ENCODE assay signal across 8 mouse cellular contexts in genomic region chr13:78210029-78210747, GRCm38 (mm10). TPM values are rescaled to one million over a fixed set of nuclear protein-coding genes. Genes with fewer than 3 reads are reported as not detected.
DNase-seq lines count a peak whose midpoint lies in the region; ATAC-seq and TF ChIP-seq lines count a peak whose summit lies in the region.

No protein-coding gene starts in this region.

- H3K27me3 ChIP-seq in intestine, embryonic 16.5 days (replicated peaks; ENCODE audit: control insufficient read depth, insufficient read depth, low read length), result peaks cover 51% of the 10 kb centered on the region
- H3K27me3 ChIP-seq in midbrain, embryonic 12.5 days, result peaks cover 21% of the 10 kb centered on the region; the same call in 1 of the 2 replicates

- TF ChIP-seq POLR2A in embryonic fibroblast, embryonic 13.5 days (IDR thresholded peaks at IDR 0.05; ENCODE audit: low read depth, low read length), result no peak

- intact Hi-C loops in left cerebral cortex, postnatal 25 days (cut with DNase I), result no loop called here

- H3K4me3 ChIP-seq in embryonic fibroblast, embryonic 13.5 days (ENCODE audit: insufficient read depth, low read length), result peak overlapping the region; percentile 32
- peak overlapping the region; percentile 32 for H3K4me3 ChIP-seq in intestine, embryonic 16.5 days (ENCODE audit: low read length)
- H3K4me3 ChIP-seq in midbrain, embryonic 12.5 days, result peak overlapping the region; percentile 43

- H3K36me3 ChIP-seq in intestine, embryonic 16.5 days (ENCODE audit: control insufficient read depth, insufficient read depth, low read length), result no peaks in the 10 kb centered on the region
- no peaks in the 10 kb centered on the region for H3K36me3 ChIP-seq in midbrain, embryonic 12.5 days

- no peaks in the 10 kb centered on the region for H3K9me3 ChIP-seq in intestine, embryonic 16.5 days (ENCODE audit: control insufficient read depth, low read length)
- no peaks in the 10 kb centered on the region for H3K9me3 ChIP-seq in midbrain, embryonic 12.5 days

- H3K9ac ChIP-seq in intestine, embryonic 16.5 days (ENCODE audit: low read depth, low read length), result peak overlapping the region; percentile 29; the same call in 1 of the 2 replicates
- peak overlapping the region; percentile 63 for H3K9ac ChIP-seq in midbrain, embryonic 12.5 days (replicated peaks)

- peak; percentile 70 to 76 for DNase-seq in left cerebral cortex, postnatal 25 days (ENCODE audit: low spot score in 2 of 2)
- no peak for DNase-seq in left cerebral cortex, adult 8-10 months (ENCODE audit: low spot score in 2 of 2)
- DNase-seq in brain, adult 2 months (ENCODE audit: low read depth, low spot score), result peak; percentile 70
- no peak for DNase-seq in thymus, postnatal 10 days (ENCODE audit: low spot score in 2 of 2)
- DNase-seq in natural killer cell, adult 2 months (ENCODE audit: low spot score in 2 of 2), result no peak

- no peak for TF ChIP-seq CTCF in embryonic fibroblast, embryonic 13.5 days (IDR thresholded peaks at IDR 0.05; ENCODE audit: borderline replicate concordance, insufficient read depth, low read length)

- 1% methylated on average over 38 of the region's 38 CpGs for WGBS in intestine, embryonic 16.5 days
- WGBS in midbrain, embryonic 12.5 days, result 1% methylated on average over 38 of the region's 38 CpGs

- H3K27ac ChIP-seq in embryonic fibroblast, embryonic 13.5 days (ENCODE audit: insufficient read depth, low read length), result no peak overlapping the region
- no peak overlapping the region for H3K27ac ChIP-seq in intestine, embryonic 16.5 days (ENCODE audit: low read length)
- H3K27ac ChIP-seq in midbrain, embryonic 12.5 days (replicated peaks), result peak overlapping the region; percentile 74

- peak; percentile 52; the same call in 1 of the 2 replicates for ATAC-seq in intestine, embryonic 16.5 days
- ATAC-seq in midbrain, embryonic 12.5 days (ENCODE audit: low FRiP score, low read depth), result peak; percentile 42

- no peaks in the 10 kb centered on the region for H3K4me1 ChIP-seq in embryonic fibroblast, embryonic 13.5 days (ENCODE audit: control insufficient read depth, insufficient read depth, low read length)
- H3K4me1 ChIP-seq in intestine, embryonic 16.5 days (ENCODE audit: control insufficient read depth, insufficient read depth, low read length), result peaks cover 6% of the 10 kb centered on the region; the same call in 1 of the 2 replicates
- H3K4me1 ChIP-seq in midbrain, embryonic 12.5 days, result peaks cover 68% of the 10 kb centered on the region

- H3K4me2 ChIP-seq in intestine, embryonic 16.5 days (ENCODE audit: low read depth, low read length), result peak overlapping the region; percentile 62
- H3K4me2 ChIP-seq in midbrain, embryonic 12.5 days (replicated peaks), result peak overlapping the region; percentile 78

RNA-seq across cellular contexts. Expression of gene Nr2f1, which starts 10.6 kb away (rescaled TPM):
- 100 to 1,000 TPM; 114 to 122 TPM for total RNA-seq in left cerebral cortex, postnatal 25 days (2021)
- total RNA-seq in left cerebral cortex, adult 8-10 months (2022), result 100 to 1,000 TPM in 1 of 4 experiments, 10 to 100 TPM in 3; 92.7 to 104 (median 96.8) TPM
- 13.2 and 17.4 TPM in 2 replicates for polyA plus RNA-seq in embryonic fibroblast, embryonic 13.5 days (2011; ENCODE audit: insufficient read length, low read depth, missing spikeins)
- 0.87 and 1.2 TPM in 2 replicates for polyA plus RNA-seq in intestine, embryonic 16.5 days (2015; fragmentation: Nextera tagmentation; extraction: Ambion mirVana)
- 62.3 and 84.1 TPM in 2 replicates for polyA plus RNA-seq in midbrain, embryonic 12.5 days (2016; fragmentation: Nextera tagmentation; extraction: Ambion mirVana)

Comparison
In these comparisons a context has a peak if more than half of its experiments do, and no peak if none do; other contexts are left out.
1. DNase-seq: peak in left cerebral cortex, postnatal 25 days (2 of 2) and brain, adult 2 months (single experiment); none in left cerebral cortex, adult 8-10 months (0 of 2), thymus, postnatal 10 days (0 of 2) and natural killer cell, adult 2 months (0 of 2).
2. Peak in every context shown above with its lines, with median percentiles within 50 percentile points of each other: H3K4me3 ChIP-seq.